Mouse (Mus musculus): ENCODE measurements around the gene Oas2.

DNA sequence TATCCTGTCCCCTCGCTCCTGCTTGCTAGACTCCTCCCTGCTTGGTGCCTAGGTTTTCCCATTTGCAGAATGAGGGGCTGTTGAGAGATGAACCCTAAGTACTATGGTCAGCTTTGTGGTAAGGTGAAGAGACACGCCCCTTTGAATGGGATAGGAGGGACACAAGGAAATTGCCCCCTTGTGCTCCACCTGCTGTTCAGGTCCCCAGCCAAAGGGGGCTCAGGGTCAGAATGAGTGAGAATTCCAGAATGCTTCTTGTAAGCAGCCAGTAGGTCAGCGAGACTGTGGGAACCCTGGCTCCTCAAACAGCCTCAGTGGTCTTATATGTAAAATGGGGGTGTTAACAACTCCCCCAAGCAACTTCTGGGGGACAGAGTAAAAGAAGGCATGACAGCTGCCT is 51.5 kb downstream of the Oas2 start:
- TF ChIP-seq CTCF (IDR thresholded peaks at IDR 0.05; ENCODE audit: extremely low read depth, insufficient read depth, insufficient read length, insufficient replicate concordance): no peak
- no peak for TF ChIP-seq POLR2A (IDR thresholded peaks at IDR 0.05; ENCODE audit: low read depth, low read length)

All from spleen, adult 2 months (tissue).